Mouse (Mus musculus) kidney, embryonic 16.5 days (tissue): ENCODE data around the gene Cisd1. TPM values are rescaled to one million over a fixed set of nuclear protein-coding genes. Genes with fewer than 3 reads are reported as not detected.
"Not testable (repeated sequence)": the region's sequence is repeated elsewhere in the genome, so short reads cannot be mapped to it uniquely, and the experiment has no call there.

Experiments
- ATAC-seq: fragments of 200-750 bp; cut with Nextera tagmentation; 2 replicates; pipeline ENCODE4 v1.8.0; 2017; ENCODE audit warnings: moderate TSS enrichment; ENCODE audit not compliant: low FRiP score, low TSS enrichment
- H3K27ac ChIP-seq: fragments of 300-500 bp; sonication (generic); 2 replicates; pipeline ENCODE4 v1.5.1; 2014; ENCODE audit warnings: low read length
- H3K27me3 ChIP-seq: fragments of 300-500 bp; sonication (generic); 2 replicates; pipeline ENCODE4 v1.6.1; 2014; ENCODE audit warnings: low read length, control low read depth, mixed read lengths; ENCODE audit not compliant: insufficient read depth
- H3K36me3 ChIP-seq: fragments of 300-500 bp; sonication (generic); 2 replicates; pipeline ENCODE4 v1.6.1; 2014; ENCODE audit warnings: low read length, control low read depth, mixed read lengths; ENCODE audit not compliant: insufficient read depth
- H3K4me1 ChIP-seq: fragments of 300-500 bp; sonication (generic); 2 replicates; pipeline ENCODE4 v1.6.1; 2014; ENCODE audit warnings: low read length, control low read depth, mixed read lengths; ENCODE audit not compliant: insufficient read depth
- H3K4me2 ChIP-seq: fragments of 300-500 bp; sonication (generic); replicated peaks from 2 replicates; pipeline ENCODE4 v1.6.1; 2014; ENCODE audit warnings: low read depth, low read length
- H3K4me3 ChIP-seq: fragments of 300-500 bp; sonication (generic); 2 replicates; pipeline ENCODE4 v1.5.1; 2014; ENCODE audit warnings: mild to moderate bottlenecking, low read length
- H3K9ac ChIP-seq: fragments of 300-500 bp; sonication (generic); replicated peaks from 2 replicates; pipeline ENCODE4 v1.6.1; 2014; ENCODE audit warnings: low read length
- H3K9me3 ChIP-seq: fragments of 300-500 bp; sonication (generic); 2 replicates; pipeline ENCODE4 v1.6.1; 2016; ENCODE audit warnings: low read length, control low read depth
- WGBS: fragments of 180-500 bp; shearing (Covaris S2); extraction: QIAGEN DNeasy Blood & Tissue Kit; methylation state at CpG from one replicate; pipeline ENCODE4 v1.1.7; 2014; 5-methylcytosine and 5-hydroxymethylcytosine counted together
- polyA plus RNA-seq: library from polyadenylated mRNA; unstranded; fragments of >200 nt; fragmentation: Nextera tagmentation; extraction: Ambion mirVana; gene quantifications from 2 replicates; pipeline ENCODE4 v1.2.1, GENCODE M21; 2015

Gene Cisd1
- 137 and 139 TPM in 2 replicates for polyA plus RNA-seq

DNA sequence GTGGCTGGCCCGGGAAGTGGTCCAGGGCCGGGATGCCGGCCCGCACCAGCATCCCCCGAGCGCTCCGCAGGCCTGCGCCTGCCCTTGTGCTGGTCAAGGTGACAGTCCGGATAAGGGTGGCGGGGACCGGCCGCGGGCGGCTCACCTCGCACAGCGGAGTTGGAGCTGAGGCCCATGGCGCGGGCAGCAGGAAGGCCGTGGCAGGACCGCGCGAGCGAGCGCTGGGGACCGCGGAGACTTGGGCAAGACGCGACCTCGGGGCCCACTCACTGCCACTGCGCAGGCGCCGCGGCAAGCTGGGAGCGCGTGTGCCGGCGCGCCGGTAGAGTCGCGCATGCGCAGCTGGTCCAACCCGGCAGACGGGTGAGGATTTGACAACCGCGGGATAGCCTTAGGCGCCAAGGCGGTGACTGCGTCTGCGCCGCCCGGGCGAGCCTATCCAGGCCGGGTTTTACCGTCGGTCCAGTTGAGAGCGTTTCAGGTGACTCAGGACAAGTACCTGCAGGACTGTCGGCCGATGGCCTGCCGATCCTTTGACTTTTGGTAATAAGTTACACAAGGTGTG is at the start of gene Cisd1:
TSS of gene Cisd1 (minus strand) at position 376 of the 565 bp plus-strand sequence.
- H3K4me1 ChIP-seq, result peaks cover 42% of the 10 kb centered on the region
- peak; percentile 73 for ATAC-seq
- H3K27me3 ChIP-seq, result no peaks in the 10 kb centered on the region
- peak within 1 kb of the TSS; percentile 82 for H3K9ac ChIP-seq
- H3K9me3 ChIP-seq, result no peaks in the 10 kb centered on the region
- peak within 1 kb of the TSS; percentile 76 for H3K4me3 ChIP-seq
- under 1% methylated on average over 60 of the region's 60 CpGs for WGBS
- H3K4me2 ChIP-seq, result peak within 1 kb of the TSS; percentile 84
- no peaks in the 10 kb centered on the region for H3K36me3 ChIP-seq
- peak within 1 kb of the TSS; percentile 79 for H3K27ac ChIP-seq

DNA sequence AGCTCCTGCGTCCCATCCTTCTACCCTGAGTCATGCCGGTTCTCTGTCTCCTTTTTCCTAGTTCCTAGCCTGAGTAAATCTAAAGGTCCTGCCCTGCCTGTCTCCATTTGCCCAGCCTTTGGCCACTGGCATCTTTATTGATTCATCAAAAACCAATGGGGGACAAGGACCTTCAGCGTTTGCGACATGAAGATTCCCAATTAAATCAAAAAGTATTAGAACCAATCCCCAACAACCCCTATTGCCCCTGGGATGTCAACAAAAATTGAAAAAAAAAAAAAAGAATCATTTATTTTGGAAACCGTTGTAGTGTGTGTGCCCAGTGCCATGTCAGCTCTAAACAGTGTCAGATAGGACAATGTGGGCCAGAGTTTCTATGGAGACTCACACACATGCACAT is 44.6 kb upstream of the Cisd1 start:
- H3K4me1 ChIP-seq, result peaks cover 10% of the 10 kb centered on the region
- no peak overlapping the region for H3K4me2 ChIP-seq
- H3K27me3 ChIP-seq, result no peaks in the 10 kb centered on the region
- 86% methylated on average over 5 of the region's 5 CpGs for WGBS
- peaks cover 12% of the 10 kb centered on the region; the same call in 1 of the 2 replicates for H3K9me3 ChIP-seq
- no peak overlapping the region for H3K4me3 ChIP-seq
- no peak overlapping the region for H3K9ac ChIP-seq
- ATAC-seq, result no peak
- H3K36me3 ChIP-seq, result no peaks in the 10 kb centered on the region
- no peak overlapping the region for H3K27ac ChIP-seq

- no peak overlapping the region for H3K9ac ChIP-seq
- 34% methylated on average over 19 of the region's 19 CpGs for WGBS
- peak; percentile 71 for ATAC-seq
Measured at GRCm38 (mm10) chr10:71384159-71385044, 39.6 kb upstream of the Cisd1 start.

GRCm38 (mm10) chr10:71383552-71383924 is 38.8 kb upstream of the Cisd1 start:
- peaks cover 32% of the 10 kb centered on the region for H3K4me1 ChIP-seq
- H3K9ac ChIP-seq, H3K9me3 ChIP-seq, ATAC-seq, H3K4me3 ChIP-seq, H3K27me3 ChIP-seq, H3K4me2 ChIP-seq: not testable (repeated sequence)
- WGBS, result 50% methylated on average over 6 of the region's 6 CpGs
- H3K36me3 ChIP-seq, result peaks cover 13% of the 10 kb centered on the region; the same call in 1 of the 2 replicates
- H3K27ac ChIP-seq, result peak overlapping the region; percentile 65; the same call in 1 of the 2 replicates

More at GRCm38 (mm10) chr10:71384159-71385044, 39.6 kb upstream of the Cisd1 start:
- H3K4me1 ChIP-seq, result peaks cover 32% of the 10 kb centered on the region
- H3K27ac ChIP-seq, result peak overlapping the region; percentile 51; the same call in 1 of the 2 replicates
- H3K36me3 ChIP-seq, result 0 out of 2 replicates have a peak, but pooled peaks cover 6% of the 10 kb centered on the region
- no peaks in the 10 kb centered on the region for H3K27me3 ChIP-seq
- H3K9me3 ChIP-seq, result no peaks in the 10 kb centered on the region
- H3K4me2 ChIP-seq, result no peak overlapping the region
- H3K4me3 ChIP-seq, result no peak overlapping the region

DNA sequence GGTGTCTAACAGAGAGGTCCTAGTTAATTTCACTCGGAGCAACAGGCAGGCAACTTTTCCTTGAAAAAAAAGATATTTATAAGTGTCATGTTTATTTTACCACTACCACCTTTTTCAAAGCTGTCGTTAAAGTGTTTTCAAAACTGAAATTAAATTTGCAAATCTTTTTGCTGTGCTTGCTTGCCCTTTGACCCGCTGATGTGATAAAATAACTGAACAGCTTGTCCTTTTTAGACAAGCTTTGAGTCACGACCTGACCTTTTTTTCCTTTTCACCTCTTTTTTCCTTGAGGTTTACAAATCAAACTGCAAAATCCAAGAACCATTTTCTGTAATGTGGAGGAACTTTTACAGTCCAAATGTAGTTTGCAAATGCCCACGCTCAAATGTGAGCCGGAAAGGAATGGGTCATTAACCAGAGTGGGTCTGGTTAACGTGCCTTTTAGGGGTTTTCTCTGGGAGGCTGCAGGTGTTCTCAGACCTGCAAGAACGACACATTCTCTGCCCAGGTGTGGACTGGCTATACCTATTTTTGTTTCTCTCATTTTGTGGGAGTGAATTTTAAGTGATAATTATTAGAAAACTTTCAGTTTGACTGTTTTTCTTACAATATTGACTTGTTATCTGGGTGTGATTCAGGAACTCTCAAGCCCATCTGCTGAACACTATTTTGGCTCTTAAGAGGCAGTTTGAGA is 38.3 kb upstream of the Cisd1 start:
- Histone ChIP-seq H3K4me1 (peaks cover 32% of the 10 kb centered on the region), H3K4me2 (no peak overlapping the region), H3K9me3 (no peaks in the 10 kb centered on the region), H3K4me3 (no peak overlapping the region), H3K9ac (no peak overlapping the region), H3K27ac (peak overlapping the region; percentile 65; the same call in 1 of the 2 replicates), H3K27me3 (no peaks in the 10 kb centered on the region), H3K36me3 (peaks cover 14% of the 10 kb centered on the region; the same call in 1 of the 2 replicates)
- no peak for ATAC-seq
- 34% methylated on average over 8 of the region's 8 CpGs for WGBS

- no peaks in the 10 kb centered on the region for H3K27me3 ChIP-seq
- peak overlapping the region; percentile 76 for H3K27ac ChIP-seq
- H3K4me3 ChIP-seq, result 0 out of 2 replicates have a peak overlapping the region, but pooled peaks have one; percentile 11
- H3K36me3 ChIP-seq, result peaks cover 17% of the 10 kb centered on the region; the same call in 1 of the 2 replicates
- WGBS, result 35% methylated on average over 7 of the region's 7 CpGs
- peaks cover 32% of the 10 kb centered on the region for H3K4me1 ChIP-seq
- peak; percentile 49; the same call in 1 of the 2 replicates for ATAC-seq
- H3K4me2 ChIP-seq, result peak overlapping the region; percentile 37
- 0 out of 2 replicates have a peak overlapping the region, but pooled peaks have one; percentile 37 for H3K9ac ChIP-seq
- H3K9me3 ChIP-seq, result no peaks in the 10 kb centered on the region
Measured at GRCm38 (mm10) chr10:71382109-71382508, 37.4 kb upstream of the Cisd1 start.

GRCm38 (mm10) chr10:71381471-71382033 is 36.8 kb upstream of the Cisd1 start:
- 69% methylated on average over 29 of the region's 29 CpGs for WGBS
- H3K4me2 ChIP-seq, result peak overlapping the region; percentile 37
- H3K27me3 ChIP-seq, result no peaks in the 10 kb centered on the region
- no peaks in the 10 kb centered on the region for H3K9me3 ChIP-seq
- 0 out of 2 replicates have a peak overlapping the region, but pooled peaks have one; percentile 11 for H3K4me3 ChIP-seq
- ATAC-seq, result no peak
- peaks cover 22% of the 10 kb centered on the region; the same call in 1 of the 2 replicates for H3K36me3 ChIP-seq
- H3K27ac ChIP-seq, result peak overlapping the region; percentile 76
- peaks cover 32% of the 10 kb centered on the region for H3K4me1 ChIP-seq
- no peak overlapping the region for H3K9ac ChIP-seq

DNA sequence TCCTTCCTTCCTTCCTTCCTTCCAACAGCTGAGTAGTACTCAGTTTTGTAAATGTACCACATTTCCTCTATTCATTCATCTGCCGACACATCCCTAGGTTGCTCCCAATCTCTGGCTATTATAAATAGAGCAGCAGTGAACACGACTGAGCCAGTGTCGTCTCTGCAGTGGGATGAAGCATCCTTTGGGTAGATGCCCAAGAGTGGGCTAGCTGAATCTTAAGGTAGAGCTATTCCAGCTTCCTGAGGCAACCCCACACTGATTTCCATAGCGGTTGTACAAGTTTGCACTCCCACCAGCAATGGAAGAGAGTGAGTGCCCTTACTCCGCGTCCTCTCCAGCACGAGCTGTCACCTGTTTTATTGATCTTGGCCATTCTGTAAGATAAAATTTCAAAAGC is 35.7 kb upstream of the Cisd1 start:
- 90% methylated on average over 7 of the region's 7 CpGs for WGBS

DNA sequence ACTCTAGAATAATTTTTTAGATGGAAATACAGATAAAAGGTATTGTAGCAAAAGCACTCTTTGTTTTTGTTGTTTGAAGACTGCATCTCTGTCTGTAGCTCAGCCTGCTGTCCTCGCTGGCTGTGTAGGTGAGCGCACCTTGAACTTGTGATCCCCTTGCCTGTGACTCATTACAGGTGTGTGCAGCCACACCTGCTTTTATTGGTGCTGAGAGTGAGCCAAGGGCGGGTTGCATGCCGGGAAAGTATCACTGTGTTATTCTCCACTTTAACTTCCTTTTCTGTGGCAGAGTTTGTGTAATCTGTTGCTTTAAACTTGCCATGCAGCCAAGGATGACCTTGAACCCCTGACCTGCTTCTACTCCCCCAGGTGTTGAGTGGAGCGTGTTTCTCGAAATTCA is 31.3 kb upstream of the Cisd1 start:
- 68% methylated on average over 6 of the region's 6 CpGs for WGBS
- H3K4me1 ChIP-seq, result no peaks in the 10 kb centered on the region
- H3K9me3 ChIP-seq, result no peaks in the 10 kb centered on the region
- H3K36me3 ChIP-seq, result peaks cover 23% of the 10 kb centered on the region; the same call in 1 of the 2 replicates
- H3K9ac ChIP-seq, result no peak overlapping the region
- no peak overlapping the region for H3K4me2 ChIP-seq
- H3K27me3 ChIP-seq, result no peaks in the 10 kb centered on the region
- no peak overlapping the region for H3K27ac ChIP-seq
- ATAC-seq, result no peak
- no peak overlapping the region for H3K4me3 ChIP-seq

More for the DNA sequence above, 35.7 kb upstream of the Cisd1 start:
- Histone ChIP-seq H3K27ac (no peak overlapping the region), H3K4me2 (no peak overlapping the region), H3K4me3 (no peak overlapping the region), H3K36me3 (peaks cover 22% of the 10 kb centered on the region; the same call in 1 of the 2 replicates), H3K4me1 (peaks cover 32% of the 10 kb centered on the region), H3K9ac (no peak overlapping the region), H3K27me3 (no peaks in the 10 kb centered on the region), H3K9me3 (no peaks in the 10 kb centered on the region)
- ATAC-seq, result no peak
